Mouse (Mus musculus): ENCODE results near the gene Cdk9.

DNA sequence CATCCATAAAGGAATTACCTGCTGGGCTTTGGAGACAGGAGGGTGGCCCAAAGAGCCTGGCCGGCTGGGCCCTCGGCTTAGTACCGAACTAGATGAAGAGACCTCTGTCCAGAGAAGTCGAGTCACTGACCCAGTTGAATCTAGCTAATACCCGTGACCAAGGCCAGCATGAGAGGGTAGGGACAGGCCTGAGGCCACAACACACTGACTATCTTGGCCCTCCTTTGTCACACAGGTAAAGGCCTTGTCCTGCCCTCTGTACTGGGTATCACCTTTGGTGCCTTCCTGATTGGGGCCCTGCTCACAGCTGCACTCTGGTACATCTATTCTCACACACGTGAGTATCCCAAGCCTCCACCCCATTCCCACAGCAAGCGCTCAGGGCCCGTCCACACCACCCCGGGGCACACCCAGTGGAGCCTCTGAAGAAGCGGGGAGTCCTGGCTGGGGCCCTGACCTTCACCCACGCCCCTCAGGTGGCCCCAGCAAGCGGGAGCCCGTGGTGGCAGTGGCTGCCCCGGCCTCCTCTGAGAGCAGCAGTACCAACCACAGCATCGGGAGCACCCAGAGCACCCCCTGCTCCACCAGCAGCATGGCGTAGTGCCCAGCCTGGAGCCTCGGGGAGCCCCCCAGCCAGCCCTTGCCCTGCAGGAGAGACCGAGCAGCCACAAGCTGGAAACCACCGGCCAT is 31.8 kb downstream of the Cdk9 start:
- TF ChIP-seq POLR2A (IDR thresholded peaks at IDR 0.05; ENCODE audit: borderline replicate concordance, low read depth, low read length) (no peak), CTCF (IDR thresholded peaks at IDR 0.05; ENCODE audit: low read depth, low read length) (no peak)
